Mouse (Mus musculus): ENCODE measurements around the gene Rasa2. TPM values are rescaled to one million over a fixed set of nuclear protein-coding genes. Genes with fewer than 3 reads are reported as not detected.

Gene Rasa2
- total RNA-seq, 4 experiments from 2014 or later, result 4.6 to 6.4 (median 5.4) TPM

GRCm38 (mm10) chr9:96638508-96638907, 7.1 kb upstream of the Rasa2 start:
- no peak for DNase-seq (ENCODE audit: low spot score)

- no peak for DNase-seq (ENCODE audit: low spot score)
These were observed 5.7 kb upstream of the Rasa2 start for GRCm38 (mm10) chr9:96637157-96637548.

DNA sequence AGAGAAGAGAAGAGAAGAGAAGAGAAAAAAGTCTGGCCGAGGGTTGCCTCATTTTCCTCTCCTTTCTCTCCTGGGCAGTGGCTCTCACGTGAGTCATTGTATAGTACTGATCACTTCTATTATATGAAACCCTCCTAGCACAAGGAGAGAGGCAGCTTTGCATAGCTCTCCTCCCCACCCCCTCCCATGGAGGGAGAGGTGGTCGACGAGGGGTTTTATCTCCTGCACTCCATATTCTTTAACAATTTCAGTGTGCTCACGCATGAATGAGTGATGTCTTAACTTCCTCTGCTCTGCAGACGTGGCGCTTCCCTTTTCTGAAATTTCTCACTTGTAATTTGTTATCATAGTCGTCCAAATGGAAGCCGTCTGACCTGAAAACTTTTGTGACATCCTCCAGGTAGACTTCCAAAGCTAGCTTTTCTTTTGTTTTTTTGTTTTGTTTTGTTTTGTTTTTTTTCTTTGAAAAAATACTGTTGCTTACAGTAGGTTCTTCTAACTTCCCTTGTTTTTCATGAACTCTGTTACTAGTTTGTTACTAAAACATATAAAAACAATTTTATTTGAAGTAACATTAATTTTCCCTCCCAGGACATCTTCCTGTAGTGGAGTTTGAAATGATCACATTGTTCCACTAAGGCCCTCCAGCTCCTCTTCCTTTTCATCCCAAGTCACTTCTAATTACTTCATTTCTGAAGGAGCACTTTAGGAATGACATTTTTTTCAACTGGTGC, 5.2 kb upstream of the Rasa2 start:
- DNase-seq (ENCODE audit: low spot score), result no peak

DNA sequence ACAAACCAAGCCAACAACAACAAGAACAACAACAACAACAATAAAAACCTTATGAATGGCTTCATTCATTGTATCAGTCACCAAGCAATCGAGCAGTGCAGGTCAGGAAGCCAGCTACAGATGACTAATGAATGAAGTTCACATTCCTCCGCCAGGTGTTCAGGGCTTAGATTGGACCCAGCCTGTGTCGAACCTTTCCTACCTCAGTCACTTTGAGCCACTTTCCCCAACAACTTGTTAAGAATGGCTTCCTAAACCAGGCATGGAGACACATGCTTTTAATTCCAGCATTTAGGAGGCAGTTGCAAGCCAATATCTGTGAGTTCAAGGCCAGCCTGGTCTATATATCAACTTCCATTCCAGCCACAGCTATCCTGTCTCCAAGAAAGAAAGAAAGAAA, 4.5 kb upstream of the Rasa2 start:
- DNase-seq (ENCODE audit: low spot score), result no peak

- DNase-seq (ENCODE audit: low spot score), result no peak
These were observed 3.8 kb upstream of the Rasa2 start for GRCm38 (mm10) chr9:96635176-96635575.

- no peak for DNase-seq (ENCODE audit: low spot score)
These were observed 2.4 kb upstream of the Rasa2 start for GRCm38 (mm10) chr9:96633771-96634170.

GRCm38 (mm10) chr9:96632756-96633155, 1.3 kb upstream of the Rasa2 start:
- no peak for DNase-seq (ENCODE audit: low spot score)

- no peak for DNase-seq (ENCODE audit: low spot score)
These were observed 765 bp upstream of the Rasa2 start for GRCm38 (mm10) chr9:96632073-96632690.

DNA sequence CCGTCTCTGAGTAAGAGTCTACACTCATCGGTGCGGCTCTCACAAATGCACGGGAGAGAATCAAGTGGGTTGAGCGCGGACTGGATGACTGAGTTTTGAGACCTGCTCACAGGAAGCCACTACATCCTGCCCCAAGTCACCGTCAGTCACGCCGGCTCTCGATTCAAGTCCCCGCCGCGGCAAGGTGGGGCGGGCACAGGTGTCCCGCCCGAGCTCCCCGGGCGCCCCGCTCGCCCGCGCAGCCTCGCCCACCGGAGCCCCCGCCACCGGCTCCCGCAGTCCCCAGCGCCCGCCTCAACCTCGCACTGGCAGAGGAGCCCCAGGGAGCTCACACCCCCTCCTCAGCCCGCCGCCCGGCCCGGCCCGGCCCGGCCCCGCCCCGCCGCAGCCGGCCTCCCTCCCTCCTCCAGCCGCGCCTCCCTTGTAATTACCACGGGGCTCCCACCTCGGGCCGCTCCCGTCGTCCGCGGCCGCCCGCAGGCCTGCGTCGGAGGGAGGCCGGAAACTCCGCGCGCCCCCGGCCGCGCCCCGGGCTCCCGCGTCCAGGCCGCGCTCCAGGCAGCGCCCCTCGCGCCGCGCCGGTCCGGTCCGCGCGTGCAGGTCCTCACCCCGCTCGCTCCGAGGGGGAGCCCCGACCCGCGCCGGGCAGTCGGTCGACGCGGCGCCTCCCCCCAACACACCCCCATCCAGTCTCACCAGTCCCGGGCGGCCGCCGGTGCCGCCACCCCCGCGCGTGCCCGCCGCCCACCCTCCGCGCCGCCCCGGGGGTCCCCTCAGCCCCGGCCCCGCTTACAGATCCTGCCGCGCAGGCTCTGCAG, 637 bp downstream of the Rasa2 start:
- peak; percentile 26 for DNase-seq (ENCODE audit: low spot score)

- no peak for DNase-seq (ENCODE audit: low spot score)
These were observed 2.3 kb downstream of the Rasa2 start for GRCm38 (mm10) chr9:96629151-96629550.

GRCm38 (mm10) chr9:96627557-96628085, 3.8 kb downstream of the Rasa2 start:
- no peak for DNase-seq (ENCODE audit: low spot score)

- DNase-seq (ENCODE audit: low spot score), result no peak
These were observed 4.4 kb downstream of the Rasa2 start for GRCm38 (mm10) chr9:96627042-96627441.

GRCm38 (mm10) chr9:96618448-96619176, 12.8 kb downstream of the Rasa2 start:
- no peak for DNase-seq (ENCODE audit: low spot score)

DNA sequence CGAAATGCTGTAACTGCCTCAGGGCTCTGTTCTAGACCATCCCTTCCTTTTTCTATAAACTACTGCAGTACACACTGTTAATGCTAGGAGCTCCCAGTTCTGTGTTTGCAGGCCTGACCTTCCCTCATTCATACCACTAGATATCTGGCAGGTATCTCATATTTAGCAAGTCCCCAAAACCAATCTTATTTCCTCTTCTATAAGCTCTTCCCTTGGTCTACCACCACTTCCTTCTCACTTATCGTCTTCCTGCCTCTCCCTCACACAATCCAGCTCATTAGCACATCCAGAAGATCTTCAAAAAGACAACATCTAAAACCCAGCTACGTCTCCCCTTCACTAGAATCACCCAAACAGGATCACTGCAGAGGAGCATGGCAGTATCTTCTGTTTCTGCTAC, 19.1 kb downstream of the Rasa2 start:
- DNase-seq (ENCODE audit: low spot score), result no peak

GRCm38 (mm10) chr9:96611693-96612293, 19.6 kb downstream of the Rasa2 start:
- DNase-seq (ENCODE audit: low spot score), result no peak

DNA sequence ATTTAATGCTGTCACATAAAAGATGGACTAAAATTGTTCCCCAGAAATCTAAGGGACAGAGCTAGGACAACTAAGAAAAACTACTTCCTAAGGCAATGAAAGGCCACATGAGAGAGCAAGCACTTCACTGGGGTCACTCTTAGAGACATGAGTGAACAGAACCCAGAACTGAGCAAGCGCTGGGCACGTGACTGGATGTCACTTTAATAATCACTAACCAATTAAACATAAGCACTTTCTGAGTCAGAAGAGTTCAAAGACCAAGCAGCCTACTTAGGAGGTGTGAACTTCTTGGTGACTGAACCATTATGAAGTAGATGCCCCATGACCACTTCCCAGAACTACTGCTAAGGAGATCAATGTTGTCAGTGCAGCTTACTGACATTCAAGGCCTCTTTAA, 20.6 kb downstream of the Rasa2 start:
- no peak for DNase-seq (ENCODE audit: low spot score)

- no peak for DNase-seq (ENCODE audit: low spot score)
These were observed 28.0 kb downstream of the Rasa2 start for GRCm38 (mm10) chr9:96603416-96603815.

DNA sequence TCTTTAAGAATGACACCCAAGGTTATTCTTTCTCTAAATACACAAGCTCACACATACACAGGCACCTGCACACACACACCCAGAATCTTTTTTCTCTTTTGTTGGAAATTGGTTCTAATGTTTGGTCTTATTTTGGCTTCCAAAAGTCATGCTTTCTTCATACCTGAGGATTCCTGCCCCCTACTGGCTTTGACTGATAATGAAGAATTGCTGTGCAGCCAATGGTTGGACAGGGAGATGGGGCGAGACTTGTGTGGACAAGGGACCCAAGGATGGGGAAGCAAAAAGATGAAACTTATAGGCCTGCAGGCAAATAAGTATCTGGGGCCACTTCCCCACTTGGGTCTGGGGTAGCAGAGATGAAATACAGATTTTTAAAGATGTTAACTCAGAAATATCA, 33.5 kb downstream of the Rasa2 start:
- no peak for DNase-seq (ENCODE audit: low spot score)

GRCm38 (mm10) chr9:96592670-96593600, 38.5 kb downstream of the Rasa2 start:
- no peak for DNase-seq (ENCODE audit: low spot score)

GRCm38 (mm10) chr9:96589346-96589745, 42.1 kb downstream of the Rasa2 start:
- no peak for DNase-seq (ENCODE audit: low spot score)
